Mouse (Mus musculus) granulocyte monocyte progenitor cell, adult 5-6 weeks (primary cell): ENCODE data around the gene Axl. TPM values are rescaled to one million over a fixed set of nuclear protein-coding genes. Genes with fewer than 3 reads are reported as not detected.
"Not testable (repeated sequence)": the region's sequence is repeated elsewhere in the genome, so short reads cannot be mapped to it uniquely, and the experiment has no call there.

Experiments
- ATAC-seq: replicated peaks from 2 replicates; pipeline ENCODE4 v1.8.0; 2016; ENCODE audit warnings: mild to moderate bottlenecking, moderate TSS enrichment, inconsistent platforms; ENCODE audit not compliant: poor library complexity, severe bottlenecking
- total RNA-seq, 2 experiments: library from RNA; stranded (forward) in 1 of 2; stranded (reverse) in 1 of 2; fragments of 200-712, 200-1000 nt in 1 of 2; fragments of >200 nt in 1 of 2; fragmentation: Nextera tagmentation in 1 of 2; gene quantifications; 2 replicates each; pipeline ENCODE4 v1.2.3; 2014 to 2017

Axl gene
- total RNA-seq, 2 experiments from 2014 or later, result 4.0 to 5.5 TPM

GRCm38 (mm10) chr7:25755468-25755833, 33.1 kb downstream of the Axl start:
- ATAC-seq, result peak; percentile 32

DNA sequence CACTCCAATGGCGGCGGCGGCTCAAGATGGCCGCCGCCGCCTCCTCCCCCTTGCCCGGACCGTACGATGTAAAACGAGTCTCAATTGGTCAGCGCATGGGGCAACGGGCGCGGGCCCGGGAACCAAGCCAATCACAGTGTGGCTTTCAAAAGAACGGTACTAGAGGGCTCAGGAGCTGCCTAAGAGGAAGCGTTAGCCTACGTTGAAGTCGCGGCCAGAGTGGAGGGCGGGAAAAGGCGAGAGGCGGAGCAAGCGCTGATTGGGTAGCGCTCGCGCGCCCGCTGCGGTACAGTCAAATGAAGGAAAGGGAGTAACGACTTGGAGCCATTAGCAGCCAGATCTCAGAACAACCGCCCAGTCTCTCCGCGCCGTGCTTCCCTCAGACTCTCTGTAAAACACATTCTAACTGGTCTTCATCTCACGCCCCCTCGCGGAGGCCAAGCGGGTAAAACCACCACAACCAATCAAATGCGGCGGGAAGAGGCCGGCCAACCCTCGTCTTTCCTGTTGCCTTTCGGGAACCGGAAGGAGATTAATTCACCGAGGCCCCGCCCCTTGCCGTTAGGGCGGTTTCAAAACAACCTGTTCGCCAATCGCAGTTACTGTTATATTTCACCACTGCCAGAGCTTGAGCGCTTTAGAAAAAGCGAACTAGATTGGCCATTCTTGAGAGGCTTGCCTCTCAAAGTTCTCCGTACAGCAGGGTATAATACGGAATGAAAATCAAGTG, 33.6 kb downstream of the Axl start, which contains the start of gene Hnrnpul1:
Hnrnpul1 (minus strand) TSS at position 20 of the 730 bp plus-strand sequence.
- peak; percentile 64 for ATAC-seq

DNA sequence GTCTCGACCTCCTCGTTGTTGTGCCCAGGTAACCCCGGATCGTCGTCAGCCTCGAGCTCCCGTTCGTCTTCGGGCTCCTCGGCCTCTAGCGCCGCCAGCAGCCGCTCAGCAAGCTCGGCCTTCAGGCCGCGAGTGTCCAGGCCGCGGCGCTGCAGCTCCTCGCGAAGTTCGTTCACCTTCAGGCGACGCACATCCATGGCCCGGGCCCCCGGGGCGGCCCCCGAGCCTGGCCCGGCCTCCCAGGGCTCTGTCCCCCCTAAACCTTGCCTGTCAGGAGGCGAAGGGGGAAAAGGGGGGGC, 34.1 kb downstream of the Axl start:
- no peak for ATAC-seq

GRCm38 (mm10) chr7:25753643-25754438, 34.7 kb downstream of the Axl start:
- ATAC-seq, result no peak

DNA sequence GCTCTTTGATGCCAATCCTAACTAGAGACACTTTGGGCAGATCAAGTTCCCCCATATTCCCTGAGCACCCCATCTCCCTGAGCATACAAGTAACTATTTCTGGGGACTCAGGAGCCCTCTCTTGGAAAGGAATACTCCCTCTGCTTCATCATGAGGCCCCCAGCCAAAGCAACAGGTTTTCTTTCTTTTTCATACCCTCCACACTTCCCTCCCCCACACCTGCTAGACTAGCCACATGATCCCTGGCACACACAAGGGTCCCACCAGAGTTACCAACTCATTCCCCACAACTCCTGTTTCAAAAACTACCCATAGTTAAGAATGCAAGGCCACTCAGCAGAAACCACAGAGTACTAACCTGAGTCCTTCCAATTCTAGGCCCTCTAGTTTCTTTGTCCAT, 35.4 kb downstream of the Axl start:
- no peak for ATAC-seq

GRCm38 (mm10) chr7:25746844-25747243, 41.7 kb downstream of the Axl start:
- no peak for ATAC-seq

DNA sequence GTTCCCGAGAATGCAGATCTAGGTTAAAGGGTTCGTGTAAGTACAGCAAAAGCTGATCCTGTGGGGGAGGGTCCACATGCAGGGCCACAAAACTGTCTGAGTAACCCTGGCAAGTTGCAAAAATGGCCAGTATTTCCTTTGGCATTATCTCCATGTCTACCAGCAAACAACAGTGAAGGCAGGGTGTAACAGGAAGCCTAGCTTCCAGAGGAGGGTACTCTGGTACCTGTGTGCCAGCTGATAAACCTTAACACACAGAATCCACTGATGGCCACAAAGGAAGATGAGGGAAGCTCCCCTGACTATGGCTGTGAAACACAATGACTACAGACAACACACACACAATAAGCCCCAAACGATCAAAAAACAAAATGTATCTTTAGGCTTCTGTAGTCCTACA, 50.2 kb downstream of the Axl start:
- no peak for ATAC-seq

DNA sequence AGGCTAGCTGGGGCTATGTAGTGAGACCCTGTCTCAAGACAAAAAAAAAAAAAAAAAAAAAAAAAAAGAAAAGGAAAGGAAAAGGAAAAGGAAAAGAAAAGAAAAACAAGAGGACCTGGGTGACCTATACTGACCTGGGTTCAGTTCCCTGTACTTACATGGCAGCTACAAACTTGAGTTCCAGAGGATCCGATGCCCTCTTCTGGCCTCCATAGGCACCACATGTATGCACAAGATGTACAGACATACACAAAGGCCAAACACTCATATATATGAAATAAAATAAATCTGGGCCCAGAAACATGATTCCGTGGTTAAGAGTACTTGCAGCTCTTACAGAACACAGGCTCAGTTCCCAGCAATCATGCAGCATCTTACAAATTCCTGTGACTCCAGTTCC, 51.6 kb downstream of the Axl start:
- peak; percentile 54; the same call in 1 of the 2 replicates for ATAC-seq

DNA sequence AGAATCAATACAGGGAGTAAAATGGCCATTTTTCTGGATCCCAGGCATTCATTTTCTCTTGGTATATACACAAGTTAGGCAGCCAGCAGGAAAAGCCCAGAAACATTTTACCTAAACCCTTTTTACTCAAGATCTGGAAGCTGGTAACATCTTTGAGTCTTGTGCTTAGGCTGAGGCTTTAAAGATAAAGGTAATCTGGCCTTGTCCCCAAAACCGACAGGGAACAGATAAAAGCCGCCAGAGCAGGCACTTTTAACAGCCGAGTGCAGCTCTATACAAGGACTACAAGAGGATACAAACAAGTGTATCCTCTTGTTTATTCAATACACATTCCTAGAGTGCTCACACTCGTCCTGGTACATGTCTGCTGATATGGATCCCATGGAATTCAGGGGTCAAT, 53.5 kb downstream of the Axl start:
- no peak for ATAC-seq

DNA sequence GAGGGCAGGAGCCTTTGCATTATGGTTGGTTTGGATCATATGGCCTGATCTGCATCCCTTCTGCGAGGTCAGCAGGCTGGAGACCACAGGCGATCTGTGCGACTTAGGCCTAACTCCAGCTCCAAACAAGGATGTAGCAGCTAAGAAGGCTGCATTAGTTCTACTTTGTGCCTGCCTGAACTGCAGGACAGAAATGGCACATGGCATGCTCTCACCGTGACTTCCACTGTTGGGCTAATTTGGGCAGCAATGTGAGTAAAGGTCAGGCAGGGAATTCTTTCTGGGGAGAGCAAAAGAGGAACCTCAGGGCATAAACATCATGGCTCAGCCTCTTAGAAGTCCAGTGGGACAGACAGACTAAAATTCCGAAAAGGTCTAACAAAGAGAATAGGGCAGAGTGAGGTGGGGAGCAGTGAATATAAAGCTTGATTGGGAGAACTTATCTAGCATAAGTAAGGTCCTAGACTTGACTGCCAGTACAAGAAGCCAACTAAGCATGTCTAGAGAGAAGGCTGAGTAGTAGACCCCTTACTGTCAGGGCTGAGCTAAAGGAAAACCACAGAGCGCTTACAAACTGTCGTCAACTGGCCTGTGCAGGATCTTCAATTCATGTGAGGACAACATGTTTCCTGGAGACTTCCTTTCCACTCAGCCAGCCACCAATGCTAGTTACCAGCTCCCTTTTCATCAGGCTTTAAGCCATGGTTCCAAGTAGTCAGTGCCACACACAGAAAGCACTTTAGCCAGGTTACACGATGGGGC, 57.0 kb downstream of the Axl start:
- ATAC-seq, result peak; percentile 54

DNA sequence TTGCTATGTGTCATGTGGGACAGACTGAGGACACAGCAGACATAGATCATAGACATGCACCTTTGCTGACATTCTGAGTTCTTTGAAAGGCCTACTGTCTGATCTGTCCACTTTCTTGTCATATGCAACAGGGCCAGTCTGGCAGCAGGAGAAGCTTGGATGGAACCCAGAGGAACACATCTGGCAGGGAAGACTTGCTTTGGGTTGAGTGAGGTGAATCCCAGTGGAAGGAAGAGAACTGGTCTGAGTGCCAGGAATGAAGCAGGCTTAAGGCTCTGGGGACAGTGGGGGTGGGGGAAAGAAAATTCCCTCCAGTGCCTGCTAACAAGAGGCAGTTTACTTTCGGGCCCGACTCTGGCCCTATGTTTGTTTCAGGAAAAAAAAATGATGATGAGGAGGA, 58.6 kb downstream of the Axl start:
- no peak for ATAC-seq

- ATAC-seq, result peak; percentile 20; the same call in 1 of the 2 replicates
Observed at GRCm38 (mm10) chr7:25729396-25729795, 59.1 kb downstream of the Axl start.

DNA sequence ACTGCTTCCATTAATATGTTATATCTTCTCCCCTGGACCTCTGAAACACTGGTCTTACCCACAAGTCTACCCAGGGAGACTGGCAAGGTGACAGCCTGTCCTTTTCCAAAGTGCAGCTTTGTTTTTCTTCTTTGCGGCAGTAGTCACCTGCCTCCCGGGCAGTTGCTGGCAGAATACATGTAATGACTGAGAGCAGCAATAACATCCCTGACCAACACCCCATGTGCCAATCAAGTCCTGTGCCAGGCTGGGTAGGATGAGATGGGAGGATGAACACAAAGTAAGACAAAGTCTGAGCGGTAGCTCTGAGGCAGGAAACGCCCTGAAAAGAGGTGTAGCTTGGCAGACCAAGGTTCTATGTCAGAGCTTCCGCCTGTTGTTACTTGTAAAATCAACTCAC, 60.7 kb downstream of the Axl start:
- no peak for ATAC-seq

DNA sequence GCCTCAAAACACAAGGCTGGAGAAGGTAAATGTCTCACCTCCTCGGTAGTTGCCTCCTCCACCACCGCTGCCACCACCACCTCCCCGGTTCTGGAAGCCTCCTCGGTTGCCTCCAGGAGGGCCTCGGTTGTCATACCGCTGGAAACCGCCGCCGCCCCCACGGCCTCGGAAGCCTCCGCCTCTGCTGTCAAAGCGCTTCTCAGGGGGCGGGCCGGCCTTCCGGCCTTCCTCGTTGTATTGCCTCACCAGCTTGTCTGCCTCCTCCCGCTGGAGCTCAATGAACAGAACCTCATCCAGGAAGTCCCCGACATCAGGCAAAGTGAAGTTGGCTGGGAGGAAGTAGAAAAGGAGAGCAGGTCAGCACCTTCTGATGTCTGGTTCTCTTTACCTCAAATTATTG, 62.6 kb downstream of the Axl start:
- ATAC-seq, result peak; percentile 28; the same call in 1 of the 2 replicates

- ATAC-seq, result not testable (repeated sequence)
Observed at GRCm38 (mm10) chr7:25721776-25722175, 66.7 kb downstream of the Axl start.

- no peak for ATAC-seq
Observed at GRCm38 (mm10) chr7:25720760-25721159, 67.7 kb downstream of the Axl start.

- ATAC-seq, result peak; percentile 26
Observed at GRCm38 (mm10) chr7:25719761-25720610, 68.5 kb downstream of the Axl start.

- peak; percentile 82 for ATAC-seq
Observed at GRCm38 (mm10) chr7:25718788-25719417, 69.6 kb downstream of the Axl start, which contains the start of gene Ccdc97. TSS of gene Ccdc97 (minus strand) at chr7:25719088.

DNA sequence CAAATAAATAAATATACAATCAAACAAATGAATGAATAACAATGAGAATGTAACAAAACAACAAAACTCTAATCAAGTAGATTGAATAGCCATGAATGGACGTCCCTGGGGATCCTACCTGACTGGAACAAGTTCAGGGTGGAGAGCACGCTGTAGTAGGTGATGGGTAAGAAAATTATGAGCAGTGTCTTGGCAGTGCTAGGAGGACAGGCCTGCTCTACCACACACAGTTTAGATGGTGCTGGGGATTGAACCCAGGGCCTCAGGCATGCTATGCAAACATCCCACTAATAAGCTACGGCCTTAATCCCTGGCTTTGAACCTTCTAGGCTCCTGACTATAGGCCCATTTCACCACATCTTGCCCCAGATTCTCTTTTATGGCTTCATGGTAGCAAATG, 71.0 kb downstream of the Axl start:
- ATAC-seq, result no peak
